Mouse (Mus musculus): ENCODE measurements around the gene Egln3. TPM values are rescaled to one million over a fixed set of nuclear protein-coding genes. Genes with fewer than 3 reads are reported as not detected.
A peak's percentile ranks its signal among the peaks of the same experiment; 100 is the strongest.

Egln3 gene
- polyA plus RNA-seq, 1 experiment from 2014 or later = 23.0 TPM

GRCm38 (mm10) chr12:54186926-54187623, 16.6 kb downstream of the Egln3 start:
- H3K9me3 ChIP-seq (ENCODE audit: control insufficient read depth, low read length) = no peaks in the 10 kb centered on the region
- H3K27ac ChIP-seq (ENCODE audit: low read length) = peak overlapping the region; percentile 81
- H3K9ac ChIP-seq (ENCODE audit: low read length) = no peak overlapping the region
- peaks cover 41% of the 10 kb centered on the region for H3K4me1 ChIP-seq (replicated peaks; ENCODE audit: control insufficient read depth, insufficient read depth, low read length)
- H3K4me2 ChIP-seq (ENCODE audit: low read depth, low read length) = no peak overlapping the region; the same call in 1 of the 2 replicates
- H3K36me3 ChIP-seq (ENCODE audit: control insufficient read depth, insufficient read depth, low read length) = peaks cover 10% of the 10 kb centered on the region
- WGBS = 37% methylated on average over 14 of the region's 14 CpGs
- no peak overlapping the region for H3K4me3 ChIP-seq (ENCODE audit: low read length)
- no peak for ATAC-seq (ENCODE audit: low read depth)
- H3K27me3 ChIP-seq (ENCODE audit: control insufficient read depth, insufficient read depth, low read depth, low read length) = no peaks in the 10 kb centered on the region

DNA sequence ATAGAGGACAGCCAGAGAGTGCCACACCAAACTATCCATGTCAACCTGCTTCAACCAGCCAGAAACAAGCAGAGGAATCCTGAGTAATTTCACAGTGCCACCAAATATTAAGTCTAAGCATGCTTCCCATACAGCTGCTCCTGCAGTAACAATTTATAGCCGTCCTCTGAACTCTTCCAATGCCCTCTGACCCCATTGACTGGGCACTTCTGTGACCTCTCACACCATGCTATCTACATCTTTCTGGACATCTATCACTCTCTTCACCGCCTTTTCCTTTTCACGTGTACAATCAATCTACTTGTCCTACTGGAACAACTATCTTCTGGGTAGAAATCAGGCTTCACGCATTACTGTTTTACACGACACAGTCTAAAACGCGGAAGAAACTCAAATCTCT, 19.4 kb downstream of the Egln3 start:
- no peak for ATAC-seq (ENCODE audit: low read depth)
- 74% methylated on average over 7 of the region's 7 CpGs for WGBS

DNA sequence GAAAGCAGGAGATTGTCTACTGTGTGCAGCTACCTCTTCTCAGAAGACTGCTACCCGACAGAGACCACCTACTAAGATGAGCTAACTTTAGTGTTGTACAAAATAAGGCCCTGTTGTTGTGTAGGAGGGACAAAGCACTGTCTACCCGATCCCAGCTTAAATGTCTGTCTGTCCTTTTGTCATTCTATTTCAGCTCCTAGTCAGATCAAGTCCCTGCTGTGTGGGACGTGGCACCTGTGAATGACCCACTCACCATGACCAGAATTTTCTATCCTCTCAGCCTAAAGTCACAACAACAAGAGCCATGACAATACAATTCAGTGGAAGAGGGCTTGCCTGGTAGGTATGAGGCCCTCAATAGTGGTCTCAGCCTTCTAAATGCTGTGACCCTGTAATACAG, 25.3 kb downstream of the Egln3 start:
- no peak for ATAC-seq (ENCODE audit: low read depth)
- 71% methylated on average over 3 of the region's 3 CpGs for WGBS
- H3K9me3 ChIP-seq (ENCODE audit: control insufficient read depth, low read length) = no peaks in the 10 kb centered on the region

More for the DNA sequence above, 19.4 kb downstream of the Egln3 start:
- no peaks in the 10 kb centered on the region for H3K9me3 ChIP-seq (ENCODE audit: control insufficient read depth, low read length)
- no peak overlapping the region for H3K4me3 ChIP-seq (ENCODE audit: low read length)
- H3K9ac ChIP-seq (ENCODE audit: low read length) = no peak overlapping the region
- peaks cover 20% of the 10 kb centered on the region for H3K36me3 ChIP-seq (ENCODE audit: control insufficient read depth, insufficient read depth, low read length)
- H3K4me1 ChIP-seq (replicated peaks; ENCODE audit: control insufficient read depth, insufficient read depth, low read length) = peaks cover 18% of the 10 kb centered on the region
- no peaks in the 10 kb centered on the region for H3K27me3 ChIP-seq (ENCODE audit: control insufficient read depth, insufficient read depth, low read depth, low read length)
- H3K4me2 ChIP-seq (ENCODE audit: low read depth, low read length) = no peak overlapping the region
- H3K27ac ChIP-seq (ENCODE audit: low read length) = no peak overlapping the region

GRCm38 (mm10) chr12:54168786-54169185, 34.9 kb downstream of the Egln3 start:
- H3K27ac ChIP-seq (ENCODE audit: low read length) = 0 out of 2 replicates have a peak overlapping the region, but pooled peaks have one; percentile 33

More for the DNA sequence above, 25.3 kb downstream of the Egln3 start:
- Histone ChIP-seq H3K4me2 (ENCODE audit: low read depth, low read length) (no peak overlapping the region), H3K4me1 (replicated peaks; ENCODE audit: control insufficient read depth, insufficient read depth, low read length) (no peaks in the 10 kb centered on the region), H3K27me3 (ENCODE audit: control insufficient read depth, insufficient read depth, low read depth, low read length) (no peaks in the 10 kb centered on the region), H3K4me3 (ENCODE audit: low read length) (no peak overlapping the region), H3K9ac (ENCODE audit: low read length) (no peak overlapping the region), H3K27ac (ENCODE audit: low read length) (no peak overlapping the region), H3K36me3 (ENCODE audit: control insufficient read depth, insufficient read depth, low read length) (peaks cover 15% of the 10 kb centered on the region)

GRCm38 (mm10) chr12:54167737-54168136, 35.9 kb downstream of the Egln3 start:
- ATAC-seq (ENCODE audit: low read depth) = no peak
- peaks cover 15% of the 10 kb centered on the region for H3K4me1 ChIP-seq (replicated peaks; ENCODE audit: control insufficient read depth, insufficient read depth, low read length)
- H3K36me3 ChIP-seq (ENCODE audit: control insufficient read depth, insufficient read depth, low read length) = no peaks in the 10 kb centered on the region
- no peak overlapping the region for H3K27ac ChIP-seq (ENCODE audit: low read length)
- H3K4me3 ChIP-seq (ENCODE audit: low read length) = no peak overlapping the region
- no peaks in the 10 kb centered on the region for H3K9me3 ChIP-seq (ENCODE audit: control insufficient read depth, low read length)
- 87% methylated on average over 6 of the region's 6 CpGs for WGBS
- no peak overlapping the region for H3K9ac ChIP-seq (ENCODE audit: low read length)
- H3K4me2 ChIP-seq (ENCODE audit: low read depth, low read length) = no peak overlapping the region
- no peaks in the 10 kb centered on the region for H3K27me3 ChIP-seq (ENCODE audit: control insufficient read depth, insufficient read depth, low read depth, low read length)

More at GRCm38 (mm10) chr12:54168786-54169185, 34.9 kb downstream of the Egln3 start:
- H3K4me3 ChIP-seq (ENCODE audit: low read length) = no peak overlapping the region
- no peaks in the 10 kb centered on the region for H3K27me3 ChIP-seq (ENCODE audit: control insufficient read depth, insufficient read depth, low read depth, low read length)
- H3K4me2 ChIP-seq (ENCODE audit: low read depth, low read length) = no peak overlapping the region
- H3K4me1 ChIP-seq (replicated peaks; ENCODE audit: control insufficient read depth, insufficient read depth, low read length) = peaks cover 8% of the 10 kb centered on the region
- H3K9me3 ChIP-seq (ENCODE audit: control insufficient read depth, low read length) = no peaks in the 10 kb centered on the region
- H3K36me3 ChIP-seq (ENCODE audit: control insufficient read depth, insufficient read depth, low read length) = no peaks in the 10 kb centered on the region
- WGBS = 77% methylated on average over 4 of the region's 4 CpGs
- no peak; the same call in 1 of the 2 replicates for ATAC-seq (ENCODE audit: low read depth)
- no peak overlapping the region for H3K9ac ChIP-seq (ENCODE audit: low read length)

- Histone ChIP-seq H3K9me3 (ENCODE audit: control insufficient read depth, low read length) (no peaks in the 10 kb centered on the region), H3K27ac (ENCODE audit: low read length) (peak overlapping the region; percentile 78), H3K9ac (ENCODE audit: low read length) (no peak overlapping the region), H3K27me3 (ENCODE audit: control insufficient read depth, insufficient read depth, low read depth, low read length) (no peaks in the 10 kb centered on the region), H3K4me2 (ENCODE audit: low read depth, low read length) (0 out of 2 replicates have a peak overlapping the region, but pooled peaks have one; percentile 2), H3K4me1 (replicated peaks; ENCODE audit: control insufficient read depth, insufficient read depth, low read length) (peaks cover 26% of the 10 kb centered on the region), H3K36me3 (ENCODE audit: control insufficient read depth, insufficient read depth, low read length) (no peaks in the 10 kb centered on the region), H3K4me3 (ENCODE audit: low read length) (no peak overlapping the region)
- WGBS = 48% methylated on average over 6 of the region's 6 CpGs
- ATAC-seq (ENCODE audit: low read depth) = peak; percentile 56
Measured at GRCm38 (mm10) chr12:54164724-54165050, 39.0 kb downstream of the Egln3 start.

GRCm38 (mm10) chr12:54164040-54164723, 39.5 kb downstream of the Egln3 start:
- 0 out of 2 replicates have a peak overlapping the region, but pooled peaks have one; percentile 2 for H3K4me2 ChIP-seq (ENCODE audit: low read depth, low read length)
- 41% methylated on average over 9 of the region's 9 CpGs for WGBS
- ATAC-seq (ENCODE audit: low read depth) = peak; percentile 57

GRCm38 (mm10) chr12:54163166-54163565, 40.5 kb downstream of the Egln3 start:
- H3K4me1 ChIP-seq (replicated peaks; ENCODE audit: control insufficient read depth, insufficient read depth, low read length) = peaks cover 26% of the 10 kb centered on the region

More at GRCm38 (mm10) chr12:54164040-54164723, 39.5 kb downstream of the Egln3 start:
- H3K4me1 ChIP-seq (replicated peaks; ENCODE audit: control insufficient read depth, insufficient read depth, low read length) = peaks cover 26% of the 10 kb centered on the region
- no peak overlapping the region for H3K9ac ChIP-seq (ENCODE audit: low read length)
- H3K27ac ChIP-seq (ENCODE audit: low read length) = peak overlapping the region; percentile 78
- no peaks in the 10 kb centered on the region for H3K9me3 ChIP-seq (ENCODE audit: control insufficient read depth, low read length)
- H3K27me3 ChIP-seq (ENCODE audit: control insufficient read depth, insufficient read depth, low read depth, low read length) = no peaks in the 10 kb centered on the region
- no peaks in the 10 kb centered on the region for H3K36me3 ChIP-seq (ENCODE audit: control insufficient read depth, insufficient read depth, low read length)
- no peak overlapping the region for H3K4me3 ChIP-seq (ENCODE audit: low read length)

GRCm38 (mm10) chr12:54162637-54163131, 41.0 kb downstream of the Egln3 start:
- no peaks in the 10 kb centered on the region for H3K27me3 ChIP-seq (ENCODE audit: control insufficient read depth, insufficient read depth, low read depth, low read length)
- peak overlapping the region; percentile 62 for H3K4me2 ChIP-seq (ENCODE audit: low read depth, low read length)
- 2% methylated on average over 16 of the region's 16 CpGs for WGBS
- peak; percentile 86 for ATAC-seq (ENCODE audit: low read depth)
- peaks cover 26% of the 10 kb centered on the region for H3K4me1 ChIP-seq (replicated peaks; ENCODE audit: control insufficient read depth, insufficient read depth, low read length)
- H3K27ac ChIP-seq (ENCODE audit: low read length) = peak overlapping the region; percentile 94
- H3K36me3 ChIP-seq (ENCODE audit: control insufficient read depth, insufficient read depth, low read length) = no peaks in the 10 kb centered on the region
- H3K9ac ChIP-seq (ENCODE audit: low read length) = peak overlapping the region; percentile 61
- H3K9me3 ChIP-seq (ENCODE audit: control insufficient read depth, low read length) = no peaks in the 10 kb centered on the region
- peak overlapping the region; percentile 38 for H3K4me3 ChIP-seq (ENCODE audit: low read length)

More at GRCm38 (mm10) chr12:54163166-54163565, 40.5 kb downstream of the Egln3 start:
- peak overlapping the region; percentile 62 for H3K4me2 ChIP-seq (ENCODE audit: low read depth, low read length)
- peak overlapping the region; percentile 94 for H3K27ac ChIP-seq (ENCODE audit: low read length)
- H3K9ac ChIP-seq (ENCODE audit: low read length) = peak overlapping the region; percentile 61
- peak; percentile 27; the same call in 1 of the 2 replicates for ATAC-seq (ENCODE audit: low read depth)
- H3K27me3 ChIP-seq (ENCODE audit: control insufficient read depth, insufficient read depth, low read depth, low read length) = no peaks in the 10 kb centered on the region
- peak overlapping the region; percentile 38 for H3K4me3 ChIP-seq (ENCODE audit: low read length)
- H3K9me3 ChIP-seq (ENCODE audit: control insufficient read depth, low read length) = no peaks in the 10 kb centered on the region
- no peaks in the 10 kb centered on the region for H3K36me3 ChIP-seq (ENCODE audit: control insufficient read depth, insufficient read depth, low read length)
- 9% methylated on average over 4 of the region's 4 CpGs for WGBS

Measured in lung, embryonic 16.5 days (tissue).